Mouse (Mus musculus) embryonic facial prominence, embryonic 14.5 days (tissue): ENCODE measurements at regions not wholly inside any gene's neighbourhood (a gene's known extent, or its start where the extent isn't known, plus 50 kb on each side); places are given as distances from the start of the nearest gene placed in this dataset.

ENCODE experiments used
- ATAC-seq: fragments of 200-750 bp; cut with Nextera tagmentation; 2 replicates; pipeline ENCODE4 v1.8.0; 2017; ENCODE audit warnings: low read depth, moderate number of reproducible peaks, moderate TSS enrichment
- DNase-seq: peaks from one replicate; pipeline ENCODE4 v3.0.0-alpha.2; 2015; ENCODE audit warnings: low spot score
- H3K27ac ChIP-seq: fragments of 300-500 bp; sonication (generic); replicated peaks from 2 replicates; pipeline ENCODE4 v1.5.1; 2014; ENCODE audit warnings: low read depth, mild to moderate bottlenecking, low read length, moderate library complexity
- H3K27me3 ChIP-seq: fragments of 300-500 bp; sonication (generic); replicated peaks from 2 replicates; pipeline ENCODE4 v1.6.1; 2014; ENCODE audit warnings: low read length; ENCODE audit not compliant: control insufficient read depth, insufficient read depth
- H3K36me3 ChIP-seq: fragments of 300-500 bp; sonication (generic); 2 replicates; pipeline ENCODE4 v1.6.1; 2014; ENCODE audit warnings: low read length, mixed read lengths; ENCODE audit not compliant: control insufficient read depth, insufficient read depth
- H3K4me1 ChIP-seq: fragments of 300-500 bp; sonication (generic); 2 replicates; pipeline ENCODE4 v1.6.1; 2014; ENCODE audit warnings: antibody characterized with exemption, low read length; ENCODE audit not compliant: control insufficient read depth, insufficient read depth
- H3K4me2 ChIP-seq: fragments of 300-500 bp; sonication (generic); 2 replicates; pipeline ENCODE4 v1.6.1; 2014; ENCODE audit warnings: low read depth, mild to moderate bottlenecking, low read length, moderate library complexity, mixed read lengths
- H3K4me3 ChIP-seq: fragments of 300-500 bp; sonication (generic); 2 replicates; pipeline ENCODE4 v1.5.1; 2014; ENCODE audit warnings: low read depth, mild to moderate bottlenecking, low read length
- H3K9ac ChIP-seq: fragments of 300-500 bp; sonication (generic); 2 replicates; pipeline ENCODE4 v1.6.1; 2014; ENCODE audit warnings: low read depth, mild to moderate bottlenecking, low read length, moderate library complexity, mixed read lengths
- H3K9me3 ChIP-seq: fragments of 300-500 bp; sonication (generic); 2 replicates; pipeline ENCODE4 v1.6.1; 2016; ENCODE audit warnings: low read length; ENCODE audit not compliant: control insufficient read depth
- WGBS: fragments of 180-500 bp; shearing (Covaris S2); extraction: QIAGEN DNeasy Blood & Tissue Kit; methylation state at CpG from one replicate; pipeline ENCODE4 v1.1.7; 2014; 5-methylcytosine and 5-hydroxymethylcytosine counted together

- Histone ChIP-seq H3K4me3 (no peak overlapping the region), H3K9ac (no peak overlapping the region), H3K9me3 (no peaks in the 10 kb centered on the region), H3K27me3 (no peaks in the 10 kb centered on the region), H3K4me2 (0 out of 2 replicates have a peak overlapping the region, but pooled peaks have one; percentile 2), H3K4me1 (no peaks in the 10 kb centered on the region), H3K27ac (no peak overlapping the region), H3K36me3 (no peaks in the 10 kb centered on the region)
- DNase-seq, result peak; percentile 58
- 35% methylated on average over 5 of the region's 5 CpGs for WGBS
- ATAC-seq, result peak; percentile 95
These were observed 74.6 kb upstream of the Pabpc5 start for GRCm38 (mm10) chrX:119852436-119852835.
